Mouse (Mus musculus): Measurements from ENCODE around the gene Bin2.

DNA sequence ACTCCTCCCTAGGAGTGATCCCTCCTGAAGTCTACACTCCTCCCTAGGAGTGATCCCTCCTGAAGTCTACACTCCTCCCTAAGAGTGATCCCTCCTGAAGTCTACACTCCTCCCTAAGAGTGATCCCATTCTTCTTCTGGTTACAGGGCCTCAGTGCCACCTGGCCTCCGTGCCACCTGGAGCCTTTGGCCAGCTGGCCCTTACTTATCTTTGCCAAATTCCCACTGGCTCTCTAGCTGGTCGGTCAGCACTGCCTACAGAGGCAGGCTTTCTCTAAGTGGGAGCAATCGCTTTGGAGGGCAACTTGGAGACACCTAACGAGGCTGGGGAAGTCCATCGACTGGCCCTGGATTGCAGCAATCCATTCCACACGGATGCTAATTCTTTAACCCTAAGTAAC, 23.2 kb downstream of the Bin2 start:
- no peak for TF ChIP-seq CTCF (IDR thresholded peaks at IDR 0.05)
- no peak for TF ChIP-seq EP300 (IDR thresholded peaks at IDR 0.05)

All from lung, postnatal 0 days (tissue).